Mouse (Mus musculus) left cerebral cortex, adult 11 months (tissue): ENCODE data around the gene Camsap2.

ENCODE experiments used
- DNase-seq: peaks from one replicate; pipeline ENCODE4 v3.0.0; 2022; ENCODE audit warnings: low spot score

Gene Camsap2

DNA sequence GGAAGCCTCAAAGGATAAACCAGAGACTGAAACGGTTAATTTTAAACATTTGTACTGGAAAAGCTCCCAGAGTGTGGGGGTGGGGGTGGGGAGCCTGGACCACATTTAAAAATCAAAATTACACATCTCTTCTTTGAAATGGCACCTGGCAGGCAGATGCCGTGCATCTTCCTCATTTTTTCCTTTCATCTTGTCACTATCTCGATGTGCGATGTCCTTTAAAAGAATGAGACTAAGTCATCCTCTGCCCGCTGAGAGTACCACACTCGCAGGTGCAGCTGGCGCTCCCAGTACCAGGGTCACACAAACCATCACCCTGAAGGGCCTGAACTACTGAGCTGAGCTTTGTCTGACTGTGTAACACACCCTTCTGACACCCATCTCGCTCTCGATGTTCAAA is 87.4 kb downstream of the Camsap2 start:
- no peak for DNase-seq

DNA sequence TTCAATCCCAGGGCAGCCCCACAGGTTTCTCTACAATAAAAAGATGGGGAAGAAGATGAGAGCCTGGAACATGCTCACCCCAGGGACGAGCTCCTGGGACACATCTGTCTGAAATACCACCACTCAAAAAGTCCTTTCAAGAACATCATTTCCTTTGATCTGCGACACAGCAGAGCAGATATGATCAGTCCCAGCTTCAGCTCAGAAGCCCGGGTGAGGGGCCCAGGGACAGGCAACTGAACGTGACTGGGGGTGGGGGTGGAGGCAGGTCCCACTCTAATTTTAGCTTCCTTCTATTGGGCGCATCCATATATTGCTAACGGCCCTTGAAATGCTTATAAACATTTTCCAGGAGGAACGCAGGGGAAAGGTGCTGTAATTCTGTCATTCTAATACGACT is 90.2 kb downstream of the Camsap2 start:
- no peak for DNase-seq

GRCm38 (mm10) chr1:136255174-136255573 is 90.7 kb downstream of the Camsap2 start:
- no peak for DNase-seq

DNA sequence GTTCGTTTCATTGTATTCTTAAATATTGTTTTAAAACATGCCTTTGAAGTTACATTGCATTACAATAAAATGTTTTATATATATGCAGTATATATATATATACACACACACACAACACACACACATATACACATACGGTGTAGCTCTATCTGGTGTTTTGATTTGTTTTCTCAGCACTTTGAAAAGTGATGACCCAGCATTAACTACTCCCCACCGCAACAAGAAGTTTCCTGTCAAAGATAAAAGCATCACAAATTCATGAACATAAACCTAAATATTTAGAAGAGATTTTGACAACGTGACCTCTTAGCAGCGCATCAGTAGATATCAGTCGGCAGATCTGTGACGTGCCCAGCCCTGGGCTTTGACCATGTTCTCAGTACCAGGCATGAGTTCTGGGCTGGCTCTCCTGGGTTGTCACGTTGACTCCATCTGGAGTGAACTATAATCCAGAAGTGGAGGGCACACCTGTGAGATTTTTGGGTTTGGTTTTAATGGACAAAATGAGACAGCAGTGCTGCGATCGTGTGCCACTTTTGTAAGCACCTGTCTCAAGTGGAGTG is 91.3 kb downstream of the Camsap2 start:
- DNase-seq: no peak

DNA sequence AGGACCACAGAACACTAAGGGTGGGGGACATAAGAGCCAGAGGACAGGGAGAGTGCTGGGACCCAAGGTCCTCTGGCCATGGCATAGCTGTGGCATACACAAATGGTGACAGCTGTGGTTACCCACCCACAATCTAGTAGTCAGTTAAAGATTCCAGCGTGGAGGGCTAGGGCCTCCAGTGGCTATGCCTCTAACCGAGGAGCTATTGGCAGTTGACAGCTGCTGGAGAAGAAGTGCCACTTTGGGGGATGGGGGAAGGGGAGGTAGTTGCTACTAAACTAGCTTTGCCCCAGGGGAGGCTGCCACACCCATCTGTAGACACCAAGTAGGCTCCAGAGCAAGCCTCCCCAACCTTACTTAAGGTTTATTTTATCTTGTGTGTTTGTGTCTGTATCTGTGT is 92.4 kb downstream of the Camsap2 start:
- DNase-seq: no peak

DNA sequence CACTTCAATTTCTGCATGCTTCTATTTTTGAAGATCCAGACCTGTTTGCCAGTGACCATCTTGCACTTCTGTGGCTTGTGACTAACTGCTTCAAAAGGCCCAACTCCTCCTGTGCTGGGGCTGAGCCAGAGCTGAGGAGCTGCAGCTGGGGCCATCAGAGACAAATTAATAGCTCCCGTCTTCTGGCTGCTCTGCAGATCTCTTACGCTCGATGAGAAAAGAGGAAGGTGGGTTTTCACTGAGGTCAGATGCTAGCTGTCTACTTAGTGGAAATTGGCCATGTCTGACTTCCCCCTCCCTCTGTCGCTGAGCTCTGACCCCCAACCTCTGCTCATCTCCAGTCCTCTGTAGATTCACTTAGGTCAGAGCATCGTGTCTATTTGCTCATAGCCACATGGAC is 96.2 kb downstream of the Camsap2 start:
- no peak for DNase-seq

GRCm38 (mm10) chr1:136247393-136247792 is 98.5 kb downstream of the Camsap2 start:
- no peak for DNase-seq

- no peak for DNase-seq
These were observed 101.4 kb downstream of the Camsap2 start for GRCm38 (mm10) chr1:136244469-136244868.

DNA sequence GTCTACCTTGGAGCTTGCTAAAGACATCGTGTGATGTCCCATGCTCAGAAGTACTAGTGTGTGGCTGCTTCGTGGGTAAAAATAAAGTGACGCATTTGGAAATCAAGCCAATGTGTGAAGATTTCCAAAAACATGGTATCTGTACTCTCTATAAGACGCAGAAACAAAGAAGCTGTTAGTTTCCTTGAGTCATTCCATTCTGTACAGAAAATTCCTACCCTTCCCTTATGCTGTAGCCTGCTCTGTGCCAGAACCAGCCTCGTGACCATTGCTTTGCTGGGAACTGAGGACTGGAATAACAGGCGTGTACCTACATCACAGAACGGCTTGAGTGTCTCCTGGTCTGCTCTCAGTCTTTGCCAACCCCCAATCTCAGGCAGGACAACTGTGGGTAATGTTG is 104.1 kb downstream of the Camsap2 start:
- DNase-seq: no peak

DNA sequence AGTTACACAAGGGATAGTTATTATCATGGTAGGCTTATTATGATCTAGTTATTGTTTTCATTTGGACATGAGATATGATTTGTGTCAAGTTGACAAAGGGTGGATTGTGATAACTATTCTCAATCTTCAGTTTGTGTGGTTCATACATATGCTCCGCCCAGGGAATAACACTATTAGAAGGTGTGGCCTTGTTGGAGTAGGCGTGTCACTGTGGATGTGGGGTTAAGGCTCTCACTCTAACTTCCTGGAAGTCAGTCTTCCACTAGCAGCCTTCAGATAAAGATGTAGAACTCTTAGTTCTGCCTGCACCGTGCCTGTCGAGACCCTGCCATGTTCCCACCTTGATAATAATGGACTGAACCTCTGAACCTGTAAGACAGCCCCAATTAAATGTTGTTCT is 107.4 kb downstream of the Camsap2 start:
- DNase-seq: no peak

GRCm38 (mm10) chr1:136234595-136235092 is 111.3 kb downstream of the Camsap2 start:
- DNase-seq: no peak

GRCm38 (mm10) chr1:136233892-136234594 is 111.9 kb downstream of the Camsap2 start, which contains the start of gene Inava:
Gene Inava, minus strand, starts transcription at chr1:136234264.
- no peak for DNase-seq

- no peak for DNase-seq
These were observed 112.7 kb downstream of the Camsap2 start for GRCm38 (mm10) chr1:136232986-136233790.

DNA sequence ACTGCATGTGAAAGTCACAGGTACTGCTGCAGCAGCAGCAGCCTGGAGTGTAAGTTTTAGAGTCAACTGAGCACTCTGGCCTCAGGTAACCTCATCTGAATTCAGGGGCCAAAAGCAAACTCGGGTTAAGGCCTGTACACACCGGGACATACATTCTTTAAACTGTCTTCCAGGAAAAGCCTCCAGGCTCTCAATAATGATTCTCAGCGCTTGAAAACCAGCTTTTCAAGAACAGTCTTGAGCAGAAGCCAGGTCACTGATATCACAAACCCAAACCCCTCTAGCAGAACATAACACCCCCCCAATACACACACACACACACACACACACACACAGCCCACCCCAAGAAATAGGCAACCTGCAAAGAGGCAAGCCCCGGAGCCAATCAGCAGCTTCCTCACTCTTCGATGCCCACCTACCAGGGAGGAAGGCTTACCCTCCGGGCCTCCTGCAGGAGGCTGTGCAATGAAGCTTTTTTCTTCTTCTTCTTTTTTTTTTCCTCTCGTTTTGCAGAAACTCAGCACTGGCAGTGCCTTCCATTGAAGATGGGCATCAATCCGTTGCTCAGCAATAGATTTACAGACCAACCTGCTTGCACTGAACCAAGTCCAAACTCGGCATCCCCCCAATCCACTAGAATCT is 113.5 kb downstream of the Camsap2 start:
- no peak for DNase-seq

DNA sequence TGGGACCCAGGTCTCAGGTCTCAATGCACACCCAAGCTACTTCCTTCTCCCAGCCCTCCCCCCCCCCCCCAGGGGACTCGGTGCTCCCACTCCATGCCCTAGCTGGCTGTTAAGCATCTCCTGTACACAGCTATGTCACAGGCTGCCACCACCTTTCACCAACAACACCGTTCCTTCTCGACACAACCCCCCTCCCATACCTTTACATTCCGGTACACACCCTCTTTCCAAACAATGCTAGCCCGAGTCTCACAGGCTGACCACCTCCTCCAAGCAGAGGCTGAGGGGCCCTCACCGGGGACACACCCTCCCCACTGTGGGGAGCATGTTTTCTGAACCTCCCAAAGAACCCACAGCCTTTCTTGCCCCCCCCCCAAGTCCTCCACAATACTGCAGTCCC is 114.3 kb downstream of the Camsap2 start:
- DNase-seq: no peak

GRCm38 (mm10) chr1:136230201-136230600 is 115.7 kb downstream of the Camsap2 start:
- no peak for DNase-seq

- DNase-seq: no peak
These were observed 116.9 kb downstream of the Camsap2 start for GRCm38 (mm10) chr1:136229040-136229373.

- no peak for DNase-seq
These were observed 117.4 kb downstream of the Camsap2 start for GRCm38 (mm10) chr1:136228328-136229039.

- DNase-seq: no peak
These were observed 118.0 kb downstream of the Camsap2 start for GRCm38 (mm10) chr1:136227870-136228269.

- no peak for DNase-seq
These were observed 119.3 kb downstream of the Camsap2 start for GRCm38 (mm10) chr1:136226626-136227025.

DNA sequence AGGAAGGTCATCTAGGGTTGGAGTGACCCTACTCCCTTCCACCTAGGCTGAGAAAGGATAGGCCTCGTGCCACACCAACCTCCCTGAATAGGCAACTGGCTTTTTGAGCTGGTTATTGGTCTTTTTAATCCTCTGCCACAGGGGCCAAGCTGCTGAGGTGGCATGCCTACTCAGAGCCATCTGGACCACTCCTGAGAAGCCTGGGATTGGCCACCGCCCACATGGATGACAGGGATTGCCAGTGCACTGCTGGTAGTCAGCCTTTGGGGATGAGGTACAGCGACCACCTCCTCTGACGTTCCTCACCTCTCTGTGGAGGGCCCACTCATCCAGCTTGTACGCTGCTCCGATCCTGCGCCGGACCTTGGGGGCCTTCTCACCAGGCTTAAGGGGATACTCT is 120.1 kb downstream of the Camsap2 start:
- DNase-seq: no peak

- no peak for DNase-seq
These were observed 122.1 kb downstream of the Camsap2 start for GRCm38 (mm10) chr1:136223758-136224342.
